Mouse (Mus musculus): ENCODE data around the gene Pacsin2.

- TF ChIP-seq GATA1 (IDR thresholded peaks at IDR 0.05; ENCODE audit: low read length) = no peak
- TF ChIP-seq TAL1 (IDR thresholded peaks at IDR 0.05; ENCODE audit: low read length) = no peak
Measured at GRCm38 (mm10) chr15:83444425-83444824, 20.0 kb downstream of the Pacsin2 start.

Measured in erythroblast, embryonic 14.5 days (primary cell).